Mouse (Mus musculus): ENCODE data around the gene AW011738. TPM values are rescaled to one million over a fixed set of nuclear protein-coding genes. Genes with fewer than 3 reads are reported as not detected.
A peak's percentile ranks its signal among the peaks of the same experiment; 100 is the strongest.

The AW011738 gene
- polyA plus RNA-seq, 1 experiment: 0.48 TPM

DNA sequence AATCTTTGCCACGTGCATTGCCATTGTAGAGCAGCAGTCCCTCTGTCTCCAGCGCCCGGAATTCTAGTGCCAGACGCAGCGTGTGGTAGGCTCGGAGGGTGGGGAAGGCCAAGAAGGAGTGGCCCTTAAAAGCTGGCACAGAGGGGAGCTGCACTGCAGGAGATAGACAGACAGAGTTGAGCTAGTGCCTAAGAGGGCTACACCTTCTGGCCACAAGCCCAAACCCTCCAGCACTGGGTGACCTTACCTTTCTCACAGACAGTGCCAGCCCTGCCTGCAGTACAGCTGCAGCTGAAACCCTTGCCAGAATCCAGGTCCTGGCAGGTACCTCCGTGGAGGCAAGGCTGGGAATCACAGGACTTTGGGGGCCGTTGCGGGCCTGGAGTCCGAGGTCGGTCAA lies 31.3 kb upstream of the AW011738 start:
- Histone ChIP-seq H3K27me3 (ENCODE audit: control insufficient read depth, insufficient read depth, insufficient read length) (no peaks in the 10 kb centered on the region), H3K79me2 (ENCODE audit: control insufficient read depth, insufficient read depth) (no peaks in the 10 kb centered on the region), H3K4me3 (no peak overlapping the region), H3ac (ENCODE audit: control insufficient read depth, insufficient read length) (no peak overlapping the region), H3K36me3 (ENCODE audit: control insufficient read depth, insufficient read depth) (no peaks in the 10 kb centered on the region), H3K4me2 (ENCODE audit: low read depth) (no peak overlapping the region)
- TF ChIP-seq POLR2AphosphoS2 (IDR thresholded peaks at IDR 0.05; ENCODE audit: insufficient read length, low read depth) (no peak), REST (IDR thresholded peaks at IDR 0.05; ENCODE audit: insufficient read depth, insufficient read length) (no peak), TCF3 (IDR thresholded peaks at IDR 0.05; ENCODE audit: insufficient read length, low read depth) (no peak), MAX (IDR thresholded peaks at IDR 0.05; ENCODE audit: low read depth) (no peak), USF1 (IDR thresholded peaks at IDR 0.05; ENCODE audit: low read depth) (no peak), CEBPB (IDR thresholded peaks at IDR 0.05; ENCODE audit: insufficient read depth, poor library complexity, severe bottlenecking) (no peak), MYOD1 (IDR thresholded peaks at IDR 0.05; ENCODE audit: control insufficient read depth in 1 of 3, insufficient read length in 2 of 3, low read depth in 2 of 3) (no peak), TCF12 (IDR thresholded peaks at IDR 0.05; ENCODE audit: insufficient read depth, poor library complexity, severe bottlenecking) (no peak), POLR2A (IDR thresholded peaks at IDR 0.05; ENCODE audit: insufficient read length, low read depth) (no peak)

DNA sequence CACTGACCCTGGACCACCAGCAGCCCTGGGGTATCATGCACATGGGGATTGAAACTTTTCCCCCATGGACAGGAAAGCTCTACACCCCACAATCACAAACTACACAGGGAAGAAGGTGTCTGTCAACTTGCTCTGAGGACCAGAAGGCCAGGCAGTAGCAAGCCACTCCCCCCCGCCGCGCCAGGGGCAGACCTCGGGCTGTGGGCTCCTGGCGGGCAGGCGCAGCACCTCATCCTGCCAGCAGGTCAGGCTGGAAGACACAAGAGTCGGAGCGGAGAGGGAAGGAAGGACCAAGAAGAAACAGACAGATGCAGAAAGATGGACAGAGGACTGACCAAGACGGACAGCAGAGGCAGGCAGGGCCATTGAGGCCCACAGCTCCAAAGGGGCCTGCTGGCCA lies 25.5 kb upstream of the AW011738 start:
- no peaks in the 10 kb centered on the region for H3K36me3 ChIP-seq (ENCODE audit: control insufficient read depth, insufficient read depth)
- no peak overlapping the region for H3K4me2 ChIP-seq (ENCODE audit: low read depth)
- no peak overlapping the region for H3K4me3 ChIP-seq
- no peaks in the 10 kb centered on the region for H3K79me2 ChIP-seq (ENCODE audit: control insufficient read depth, insufficient read depth)
- H3ac ChIP-seq (ENCODE audit: control insufficient read depth, insufficient read length): no peak overlapping the region
- H3K27me3 ChIP-seq (ENCODE audit: control insufficient read depth, insufficient read depth, insufficient read length): no peaks in the 10 kb centered on the region
- no peak for TF ChIP-seq TCF3 (IDR thresholded peaks at IDR 0.05; ENCODE audit: insufficient read length, low read depth)
- TF ChIP-seq REST (IDR thresholded peaks at IDR 0.05; ENCODE audit: insufficient read depth, insufficient read length): no peak
- TF ChIP-seq SRF (IDR thresholded peaks at IDR 0.05; ENCODE audit: control insufficient read depth, insufficient read length, low read depth): no peak
- no peak for TF ChIP-seq USF1 (IDR thresholded peaks at IDR 0.05; ENCODE audit: low read depth)
- no peak for TF ChIP-seq MYOG (IDR thresholded peaks at IDR 0.05; ENCODE audit: control insufficient read depth in 1 of 3, insufficient read depth in 1 of 3, insufficient read length in 2 of 3, low read depth in 2 of 3)
- TF ChIP-seq POLR2A (IDR thresholded peaks at IDR 0.05; ENCODE audit: insufficient read length, low read depth): no peak
- TF ChIP-seq CEBPB (IDR thresholded peaks at IDR 0.05; ENCODE audit: insufficient read depth, poor library complexity, severe bottlenecking): no peak
- no peak for TF ChIP-seq E2F4 (IDR thresholded peaks at IDR 0.05; ENCODE audit: insufficient read depth)
- TF ChIP-seq TCF12 (IDR thresholded peaks at IDR 0.05; ENCODE audit: insufficient read depth, poor library complexity, severe bottlenecking): no peak
- TF ChIP-seq POLR2AphosphoS2 (IDR thresholded peaks at IDR 0.05; ENCODE audit: insufficient read length, low read depth): no peak
- TF ChIP-seq MYOD1 (IDR thresholded peaks at IDR 0.05; ENCODE audit: control insufficient read depth in 1 of 3, insufficient read length in 2 of 3, low read depth in 2 of 3): no peak
- TF ChIP-seq MAX (IDR thresholded peaks at IDR 0.05; ENCODE audit: low read depth): no peak

DNA sequence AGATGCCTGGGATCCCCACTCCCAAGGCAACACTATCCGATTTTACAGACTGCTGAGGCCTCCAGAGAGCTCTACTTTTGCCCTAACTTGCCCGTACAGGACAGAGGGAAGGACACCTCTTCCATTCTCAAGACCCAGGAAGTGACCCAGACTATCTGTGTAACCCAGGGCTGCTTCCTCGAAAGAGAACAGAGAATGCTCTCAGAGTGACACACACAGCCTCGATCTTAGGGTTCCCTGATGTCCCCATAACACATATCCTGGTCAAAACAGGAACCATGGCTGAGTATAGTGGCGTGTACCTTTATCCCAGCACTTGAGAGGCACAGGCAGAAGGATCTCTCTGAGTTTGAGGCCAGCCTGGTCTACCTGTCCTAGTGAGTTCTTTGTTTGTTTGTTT lies 19.4 kb upstream of the AW011738 start:
- H3K36me3 ChIP-seq (ENCODE audit: control insufficient read depth, insufficient read depth): no peaks in the 10 kb centered on the region

DNA sequence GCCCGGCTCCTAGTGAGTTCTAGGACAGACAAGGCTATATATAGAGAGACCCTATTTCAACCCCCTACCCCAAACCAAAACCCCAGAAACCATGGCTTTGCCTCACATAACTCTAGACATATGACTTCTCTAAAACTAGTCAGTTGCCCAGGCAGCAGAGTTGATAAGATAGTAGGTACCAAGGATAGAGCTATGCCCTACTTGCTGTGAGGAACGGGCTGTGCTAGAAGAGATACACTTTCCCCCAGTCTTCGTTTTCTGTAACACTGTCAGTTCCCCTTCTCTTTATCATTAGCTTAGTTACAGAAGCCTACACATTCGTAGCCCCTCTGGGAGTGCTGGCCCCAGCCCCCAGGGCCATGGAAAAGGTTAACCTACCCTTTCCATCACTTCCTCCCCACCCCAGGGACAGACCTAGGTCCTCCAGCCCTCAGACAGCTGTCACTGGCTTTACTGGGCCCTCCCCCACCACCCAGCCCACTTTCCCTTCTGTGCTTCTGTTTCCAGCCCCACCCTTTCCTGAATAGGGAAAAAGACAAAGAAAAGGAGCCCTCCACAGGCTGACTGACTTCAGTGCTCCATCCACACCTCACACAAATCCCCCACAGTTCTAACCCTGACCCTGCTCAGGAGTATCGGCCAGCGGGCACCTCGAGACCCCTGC lies 18.7 kb upstream of the AW011738 start:
- H3K79me2 ChIP-seq (ENCODE audit: control insufficient read depth, insufficient read depth): no peaks in the 10 kb centered on the region
- H3K27me3 ChIP-seq (ENCODE audit: control insufficient read depth, insufficient read depth, insufficient read length): no peaks in the 10 kb centered on the region
- H3K36me3 ChIP-seq (ENCODE audit: control insufficient read depth, insufficient read depth): no peaks in the 10 kb centered on the region
- no peak overlapping the region for H3K4me2 ChIP-seq (ENCODE audit: low read depth)
- TF ChIP-seq MYOD1 (IDR thresholded peaks at IDR 0.05; ENCODE audit: control insufficient read depth in 1 of 3, insufficient read length in 2 of 3, low read depth in 2 of 3) (peak in 1 of 3 experiments; percentile 17), SRF (IDR thresholded peaks at IDR 0.05; ENCODE audit: control insufficient read depth, insufficient read length, low read depth) (no peak), TCF12 (IDR thresholded peaks at IDR 0.05; ENCODE audit: insufficient read depth, poor library complexity, severe bottlenecking) (no peak), MAX (IDR thresholded peaks at IDR 0.05; ENCODE audit: low read depth) (no peak)
- no peak overlapping the region for H3ac ChIP-seq (ENCODE audit: control insufficient read depth, insufficient read length)
- H3K4me3 ChIP-seq: no peak overlapping the region

More for the DNA sequence above, 19.4 kb upstream of the AW011738 start:
- no peak for TF ChIP-seq MAX (IDR thresholded peaks at IDR 0.05; ENCODE audit: low read depth)
- no peak for TF ChIP-seq MYOG (IDR thresholded peaks at IDR 0.05; ENCODE audit: control insufficient read depth in 1 of 3, insufficient read depth in 1 of 3, insufficient read length in 2 of 3, low read depth in 2 of 3)
- no peak for TF ChIP-seq POLR2AphosphoS2 (IDR thresholded peaks at IDR 0.05; ENCODE audit: insufficient read length, low read depth)
- no peak for TF ChIP-seq TCF12 (IDR thresholded peaks at IDR 0.05; ENCODE audit: insufficient read depth, poor library complexity, severe bottlenecking)
- TF ChIP-seq CEBPB (IDR thresholded peaks at IDR 0.05; ENCODE audit: insufficient read depth, poor library complexity, severe bottlenecking): no peak
- no peak for TF ChIP-seq REST (IDR thresholded peaks at IDR 0.05; ENCODE audit: insufficient read depth, insufficient read length)
- TF ChIP-seq USF1 (IDR thresholded peaks at IDR 0.05; ENCODE audit: low read depth): no peak
- TF ChIP-seq SRF (IDR thresholded peaks at IDR 0.05; ENCODE audit: control insufficient read depth, insufficient read length, low read depth): no peak
- no peak for TF ChIP-seq E2F4 (IDR thresholded peaks at IDR 0.05; ENCODE audit: insufficient read depth)
- no peak for TF ChIP-seq TCF3 (IDR thresholded peaks at IDR 0.05; ENCODE audit: insufficient read length, low read depth)
- TF ChIP-seq MYOD1 (IDR thresholded peaks at IDR 0.05; ENCODE audit: control insufficient read depth in 1 of 3, insufficient read length in 2 of 3, low read depth in 2 of 3): no peak
- TF ChIP-seq POLR2A (IDR thresholded peaks at IDR 0.05; ENCODE audit: insufficient read length, low read depth): no peak
- H3K27me3 ChIP-seq (ENCODE audit: control insufficient read depth, insufficient read depth, insufficient read length): no peaks in the 10 kb centered on the region
- no peak overlapping the region for H3ac ChIP-seq (ENCODE audit: control insufficient read depth, insufficient read length)
- no peaks in the 10 kb centered on the region for H3K79me2 ChIP-seq (ENCODE audit: control insufficient read depth, insufficient read depth)
- H3K4me2 ChIP-seq (ENCODE audit: low read depth): no peak overlapping the region
- H3K4me3 ChIP-seq: no peak overlapping the region

All from myocyte (in vitro differentiated cells).